Mouse (Mus musculus) R1 (cell line): Measurements from ENCODE around the gene Anxa5.

Source experiments
- DNase-seq: peaks from one replicate; pipeline ENCODE4 v3.0.0-alpha.2; 2018; ENCODE audit warnings: low read depth, low spot score

The Anxa5 gene

DNA sequence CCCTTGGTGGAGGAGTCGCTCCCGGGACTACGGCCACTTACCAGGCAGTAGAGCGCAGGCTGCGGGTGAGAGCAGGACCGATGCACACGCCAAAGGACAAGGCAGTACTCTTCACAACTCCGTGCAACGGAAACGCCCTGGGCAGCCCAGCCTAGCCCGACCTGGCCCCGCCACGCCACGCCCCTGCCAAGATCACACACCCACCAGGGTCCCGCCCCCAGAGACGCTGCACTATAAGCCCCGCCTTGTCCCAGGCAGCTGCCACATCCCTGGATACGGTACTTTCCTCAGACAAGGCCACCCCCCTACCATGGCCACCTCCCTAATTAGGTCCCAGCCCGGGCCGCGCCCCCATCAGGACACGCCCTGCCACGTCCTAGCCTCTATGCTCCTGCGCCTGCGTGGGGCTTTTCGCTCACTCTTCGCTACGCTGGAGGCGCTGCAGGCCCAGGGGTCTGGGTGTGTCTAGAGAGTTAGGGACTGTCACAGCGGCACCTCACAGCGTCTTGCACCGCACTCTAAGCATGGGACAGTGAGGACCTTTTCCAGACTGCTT, at the start of gene Anxa5, which contains the start of gene 1810062G17Rik:
TSS of gene Anxa5 (minus strand) at position 363 of the 556 bp plus-strand sequence.
TSS of gene 1810062G17Rik (plus strand) at position 406 of the 556 bp plus-strand sequence.
- peak; percentile 98 for DNase-seq

DNA sequence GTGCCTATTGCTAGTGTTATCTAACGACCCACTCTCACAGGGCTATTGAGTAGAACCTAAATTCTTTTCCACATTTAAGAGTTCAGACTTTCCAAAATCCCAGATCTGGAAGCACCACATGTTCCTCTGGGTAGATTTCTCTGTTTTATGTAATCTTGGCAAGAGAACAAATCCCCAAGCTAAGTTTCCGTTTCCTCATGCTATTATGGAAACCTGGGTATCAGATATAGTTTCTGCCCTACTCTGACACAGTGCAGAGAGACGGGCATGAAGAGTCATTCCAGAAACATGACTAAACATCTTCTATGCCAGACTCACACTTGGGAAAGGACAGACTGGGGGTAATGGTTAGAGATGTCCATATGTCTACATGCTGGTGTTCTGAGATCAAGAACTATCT, 48.8 kb upstream of the Anxa5 start:
- no peak for DNase-seq

GRCm38 (mm10) chr3:36522137-36522536, 46.4 kb upstream of the Anxa5 start:
- peak; percentile 75 for DNase-seq

DNA sequence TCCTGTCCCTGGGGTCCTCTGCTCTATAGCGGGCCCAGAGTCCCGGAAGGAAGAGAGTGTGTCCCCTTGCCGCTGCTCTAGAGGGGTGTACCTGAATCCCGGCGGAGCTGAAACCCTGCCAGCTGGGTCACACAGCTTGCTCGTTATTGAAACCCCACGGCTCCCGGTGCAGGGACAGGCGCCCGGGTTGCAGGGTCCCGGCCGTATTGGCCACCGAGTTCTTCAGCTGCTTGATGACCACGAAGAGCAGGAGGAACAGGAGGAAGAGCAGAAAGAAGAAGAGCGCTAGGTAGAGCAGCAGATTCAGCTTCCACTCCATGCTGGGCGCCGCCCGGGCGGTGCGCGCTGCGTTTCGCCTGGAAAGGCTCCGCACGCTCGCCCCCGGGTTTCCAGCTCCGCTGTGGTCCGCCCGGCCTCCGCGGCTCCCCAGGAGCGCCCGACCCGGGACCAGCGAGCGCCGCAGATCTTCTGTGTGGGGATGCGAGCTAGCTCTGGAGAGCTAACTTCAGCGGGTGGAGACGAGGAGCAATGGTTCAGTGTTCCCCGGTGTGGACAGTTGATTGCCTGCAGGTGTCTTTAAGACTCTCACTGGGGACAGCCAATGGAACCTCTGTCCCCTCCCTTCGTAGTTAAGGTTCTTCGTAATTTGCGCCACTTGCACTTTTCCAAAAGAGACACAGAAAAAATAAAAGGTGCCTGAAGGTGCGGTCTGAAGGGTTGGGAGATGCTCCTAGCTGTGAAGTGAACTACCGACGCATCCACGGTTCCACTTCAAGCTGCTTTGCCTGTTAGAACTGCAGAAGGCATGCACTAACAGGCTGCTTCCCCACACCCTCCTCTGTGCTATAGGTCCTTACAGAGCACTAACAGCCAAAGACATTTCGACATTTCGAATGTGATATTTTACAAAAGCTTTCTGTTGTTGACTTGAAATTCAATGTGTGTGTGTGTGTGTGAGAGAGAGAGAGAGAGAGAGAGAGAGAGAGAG, 45.7 kb upstream of the Anxa5 start, which contains the start of gene Gm11549:
TSS of gene Gm11549 (minus strand) at position 741 of the 988 bp plus-strand sequence.
- peak; percentile 39 for DNase-seq

- DNase-seq: no peak
These were observed 40.5 kb upstream of the Anxa5 start for GRCm38 (mm10) chr3:36516196-36516595.

DNA sequence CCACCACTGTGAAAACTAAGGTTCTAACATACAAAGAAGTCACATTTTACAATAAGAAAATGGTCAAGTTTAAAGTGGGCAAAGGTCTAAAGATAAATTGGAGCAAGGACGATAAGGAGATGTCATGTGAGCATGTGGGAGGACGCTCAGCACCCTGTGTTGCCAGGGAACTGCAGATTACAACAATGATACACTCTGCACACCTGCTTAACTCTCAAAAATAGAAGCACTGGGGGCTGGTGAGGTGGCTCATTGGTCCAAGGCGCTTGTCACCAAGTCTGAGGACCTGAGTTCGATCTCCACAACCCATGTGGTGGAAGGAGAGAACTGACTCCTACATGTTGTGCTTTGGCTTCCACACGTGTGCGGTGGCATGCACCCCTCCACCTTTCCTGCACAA, 35.8 kb upstream of the Anxa5 start:
- DNase-seq: no peak

DNA sequence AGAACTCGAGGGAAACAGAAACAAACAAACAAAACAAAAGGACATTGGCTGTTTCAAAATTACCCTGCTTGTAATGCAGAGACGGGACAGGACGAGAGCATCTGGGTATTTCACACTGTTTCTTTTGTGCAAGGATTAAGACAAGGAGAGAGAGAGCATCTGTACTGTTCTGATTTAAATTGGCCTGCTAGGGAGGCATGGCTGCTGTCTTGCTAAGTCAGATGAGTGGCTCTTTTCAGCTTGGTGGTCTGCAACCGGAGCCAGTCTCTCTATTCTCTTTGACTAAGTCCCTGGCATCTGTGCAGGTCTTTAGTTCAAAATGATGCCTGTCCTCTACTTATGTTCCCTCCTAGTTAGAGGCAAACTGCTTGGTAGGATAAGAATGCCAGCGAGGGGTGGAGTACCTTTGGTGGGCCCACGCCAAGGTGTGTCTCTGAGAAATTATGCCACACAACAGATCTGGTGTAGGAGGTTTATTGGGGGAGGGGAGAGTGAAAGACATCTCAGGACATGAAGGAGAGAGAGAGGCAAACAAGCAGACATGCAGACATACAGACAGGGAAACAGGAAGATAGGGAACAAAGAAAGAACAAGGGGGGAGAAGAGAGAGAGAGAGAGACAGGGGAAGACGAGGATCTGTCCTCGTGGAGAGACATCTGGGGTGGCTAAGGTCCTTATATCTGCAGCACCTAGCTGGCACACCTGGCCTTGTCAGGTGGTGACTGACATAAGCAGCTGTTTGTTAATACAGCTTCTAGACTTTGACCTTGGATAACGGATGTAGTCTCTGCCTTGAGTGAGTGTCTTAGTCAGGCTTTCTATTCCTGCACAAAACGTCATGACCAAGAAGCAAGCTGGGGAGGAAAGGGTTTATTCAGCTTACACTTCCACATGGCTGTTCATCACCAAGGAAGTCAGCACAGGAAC, 30.4 kb upstream of the Anxa5 start:
- peak; percentile 25 for DNase-seq

DNA sequence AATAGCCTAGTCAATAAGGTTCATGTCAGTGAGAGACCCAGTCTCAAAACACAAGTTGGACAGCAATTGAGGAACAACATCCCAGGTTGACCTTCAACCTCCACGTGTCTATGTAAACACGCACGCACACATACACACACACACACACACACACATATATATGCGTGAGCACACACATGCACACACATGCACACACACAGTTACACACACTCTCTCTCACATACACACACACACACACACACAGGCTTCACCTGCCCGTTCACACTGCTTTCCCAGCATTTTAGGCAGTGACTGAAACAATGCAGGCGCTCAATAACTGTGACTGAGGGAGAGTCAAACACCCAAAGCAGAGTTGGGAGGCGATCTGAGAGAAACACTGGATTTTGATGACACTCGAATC, 29.6 kb upstream of the Anxa5 start:
- DNase-seq: no peak

GRCm38 (mm10) chr3:36501546-36501945, 25.9 kb upstream of the Anxa5 start:
- no peak for DNase-seq

- no peak for DNase-seq
These were observed 25.3 kb upstream of the Anxa5 start for GRCm38 (mm10) chr3:36500976-36501375.

- no peak for DNase-seq
These were observed 23.7 kb upstream of the Anxa5 start for GRCm38 (mm10) chr3:36499418-36499817.

DNA sequence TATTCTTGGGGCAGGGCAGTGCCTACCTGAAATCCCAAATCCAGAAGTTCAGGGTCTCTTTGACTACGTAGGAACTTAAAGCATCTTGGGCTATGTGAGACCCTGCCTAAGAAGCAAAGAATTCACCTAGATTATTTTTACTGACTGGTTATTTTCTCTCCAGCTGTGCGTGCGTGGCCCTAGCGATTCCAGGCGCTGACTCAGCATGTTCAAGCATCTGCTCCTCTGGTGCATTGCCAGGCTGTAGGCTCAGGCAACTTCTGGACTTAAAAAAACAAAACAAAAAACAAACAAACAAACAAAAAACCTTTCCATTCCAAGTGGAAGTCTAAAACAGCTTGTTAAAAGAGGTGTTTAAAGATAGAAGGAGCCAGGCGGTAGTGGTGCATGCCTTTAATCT, 22.5 kb upstream of the Anxa5 start:
- DNase-seq: no peak

DNA sequence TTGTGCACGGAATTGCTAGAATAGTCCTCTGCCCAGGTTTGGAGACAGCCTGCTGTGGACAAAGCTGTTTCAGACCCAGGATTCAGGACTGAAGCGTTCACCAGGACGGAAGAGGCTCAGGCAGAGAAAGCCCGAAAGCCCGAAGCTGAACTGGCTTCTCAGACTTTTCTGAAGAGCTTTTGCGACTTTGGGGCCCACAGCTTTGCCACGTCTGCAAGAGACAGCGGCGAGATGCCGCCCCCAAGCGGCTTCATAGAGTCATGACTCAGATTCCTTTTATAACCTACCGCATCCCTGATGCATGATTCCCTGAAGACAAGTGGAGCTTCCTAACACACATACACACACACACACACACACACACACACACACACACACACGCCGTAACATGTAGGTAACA, 21.1 kb upstream of the Anxa5 start:
- DNase-seq: peak; percentile 78

DNA sequence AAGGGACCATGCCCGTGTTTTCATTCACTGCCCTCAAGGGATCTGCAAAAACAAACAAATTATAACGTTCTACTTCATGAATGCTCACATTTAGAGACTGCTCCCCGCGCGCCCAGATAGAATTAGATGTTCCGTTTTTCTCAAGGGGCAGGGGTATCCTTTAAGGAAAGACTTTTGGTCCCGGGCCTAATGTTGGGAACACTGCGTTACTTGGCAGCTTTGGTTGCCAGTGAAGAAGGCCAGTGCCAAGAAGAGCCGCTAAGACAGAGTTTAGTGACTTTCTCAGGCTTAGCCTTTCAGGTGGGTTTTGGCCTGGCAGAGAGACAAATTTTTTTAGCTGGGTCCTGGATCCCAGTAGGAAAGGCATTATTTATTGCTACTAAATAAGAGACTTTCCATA, 20.6 kb upstream of the Anxa5 start:
- no peak for DNase-seq

DNA sequence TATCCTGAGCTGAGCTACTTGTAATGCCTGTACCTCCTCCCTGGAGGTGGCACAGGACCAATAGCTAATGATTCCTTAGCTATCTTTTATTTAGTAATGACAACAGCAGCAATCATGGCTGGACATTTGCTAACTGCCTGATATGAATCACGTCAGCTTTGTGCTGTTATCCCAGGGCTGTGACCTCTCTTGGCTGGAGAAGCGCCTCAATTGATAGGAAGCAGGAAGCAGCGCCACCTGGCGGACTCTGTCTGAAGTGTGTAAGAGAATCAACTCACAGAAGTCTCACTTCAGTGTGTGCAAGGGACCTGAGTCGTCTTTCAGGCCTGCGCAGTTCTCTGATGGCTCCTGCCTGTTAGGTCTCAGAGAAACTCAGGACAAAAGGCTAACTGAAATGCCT, 19.7 kb upstream of the Anxa5 start:
- peak; percentile 82 for DNase-seq

DNA sequence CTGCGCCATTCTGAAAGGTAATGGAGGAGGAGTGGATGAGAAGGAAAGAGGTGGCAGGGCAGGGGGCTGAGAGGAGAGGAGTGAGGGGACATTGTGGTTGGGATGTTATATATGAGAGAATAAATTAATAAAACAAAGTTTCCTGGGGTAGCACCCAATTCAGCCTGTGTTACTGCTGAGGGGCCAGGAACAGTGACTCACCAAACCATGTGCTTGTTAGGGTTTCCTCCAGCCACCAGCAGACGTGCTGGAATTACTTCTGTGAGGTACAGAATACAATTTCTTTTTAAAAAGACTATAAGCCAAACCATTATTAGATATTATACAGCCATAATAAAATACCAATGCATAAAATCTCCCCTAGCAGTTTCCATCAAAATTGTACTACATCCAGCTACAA, 18.9 kb upstream of the Anxa5 start:
- DNase-seq: no peak

DNA sequence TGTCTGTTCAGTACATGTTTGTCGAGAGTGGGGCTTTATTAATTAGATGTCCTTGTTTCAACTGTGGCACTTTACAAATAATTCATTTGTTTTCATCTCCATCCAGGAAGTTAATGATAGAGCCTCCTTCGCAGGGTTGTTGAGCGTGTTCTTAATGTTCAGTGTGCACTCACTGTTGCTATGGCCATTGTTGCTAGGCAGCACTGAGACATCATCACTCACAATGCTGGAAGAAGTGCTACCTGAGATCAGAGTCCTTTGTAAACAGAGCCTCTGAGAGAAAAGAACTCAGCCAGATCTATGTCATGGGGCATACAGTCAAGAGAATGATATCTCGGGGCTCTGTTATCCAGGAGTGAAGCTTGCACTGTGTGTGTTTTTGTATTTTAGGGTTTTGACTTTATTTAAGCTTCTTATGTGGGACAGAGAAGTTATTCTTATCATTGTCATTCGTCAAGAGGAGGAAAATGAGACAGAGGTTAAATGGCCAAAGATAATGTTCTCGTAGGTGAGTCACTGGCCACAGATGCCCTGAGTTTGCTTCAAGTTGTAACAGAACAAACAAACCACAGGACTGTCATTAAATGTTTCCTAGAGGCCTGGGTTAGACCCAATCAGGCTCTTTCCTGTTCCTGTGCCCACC, 18.1 kb upstream of the Anxa5 start:
- DNase-seq: no peak

DNA sequence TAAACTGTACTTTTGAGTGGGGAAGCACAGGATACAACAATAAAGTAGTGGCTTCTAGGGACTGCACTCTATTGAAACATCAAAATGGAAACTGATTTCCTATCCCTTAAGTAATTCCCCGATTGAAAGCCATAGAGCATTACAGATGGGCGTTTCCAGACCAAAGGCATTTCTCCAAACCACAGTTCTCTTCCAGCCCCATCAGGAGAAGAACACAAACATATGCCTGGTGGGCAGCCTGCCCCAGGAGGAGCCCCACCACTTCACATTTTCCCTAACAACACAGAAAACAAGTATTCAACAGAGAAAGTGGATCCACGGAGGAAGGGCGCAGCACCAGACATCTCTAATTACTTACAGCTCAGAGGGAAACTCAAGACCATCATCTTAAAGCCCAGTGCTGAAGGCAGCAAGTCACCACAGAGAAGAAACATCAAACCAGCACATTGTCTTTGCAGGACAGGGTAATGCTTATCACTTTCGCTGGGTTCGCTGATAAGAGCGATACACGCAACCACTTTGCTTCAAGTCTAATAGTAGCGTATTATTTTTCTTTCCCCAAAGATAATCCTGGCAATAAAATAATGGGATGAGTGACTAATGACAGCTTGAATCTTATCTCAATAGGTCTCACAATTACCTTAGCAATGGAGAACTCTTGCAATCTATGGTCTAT, 17.2 kb upstream of the Anxa5 start:
- no peak for DNase-seq

DNA sequence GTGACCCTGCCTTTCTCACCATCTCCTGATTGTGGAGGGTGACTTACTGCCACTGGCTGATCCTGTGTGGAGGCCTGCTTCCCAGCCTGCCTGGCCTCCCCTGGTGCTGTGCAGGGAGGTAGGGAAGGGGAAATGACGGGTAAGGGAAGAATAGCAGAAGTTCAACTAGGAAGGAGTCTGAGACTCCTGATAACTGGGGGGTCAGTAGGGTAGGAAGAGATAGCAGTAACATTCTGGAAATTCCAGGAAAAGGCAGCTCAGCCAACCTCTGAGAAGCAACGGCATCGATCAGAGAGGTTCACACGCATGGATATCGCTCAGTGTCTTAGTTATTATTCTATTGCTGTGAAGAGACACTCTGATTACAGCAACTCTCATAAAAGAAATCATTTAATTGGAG, 15.8 kb upstream of the Anxa5 start:
- no peak for DNase-seq

DNA sequence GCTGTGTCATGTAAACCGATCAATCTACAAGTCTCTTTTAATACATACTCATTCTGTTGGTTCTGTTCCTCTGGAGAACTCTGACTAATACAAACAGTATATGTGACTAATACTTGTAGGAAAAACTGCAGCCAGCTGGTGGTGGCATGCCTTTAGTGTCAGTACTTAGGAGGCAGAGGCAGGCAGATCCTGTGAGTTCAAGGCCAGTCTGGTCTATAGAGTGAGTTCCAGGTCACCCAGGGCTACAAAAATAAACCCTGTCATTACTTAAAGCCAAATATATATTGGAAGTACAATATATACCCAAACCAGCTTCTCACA, 13.9 kb upstream of the Anxa5 start:
- DNase-seq: no peak
